Mouse (Mus musculus) forebrain, embryonic 10.5 days (tissue): Measurements from ENCODE around the gene Mrps5. TPM values are rescaled to one million over a fixed set of nuclear protein-coding genes. Genes with fewer than 3 reads are reported as not detected.

Source experiments
- DNase-seq: peaks from one replicate; pipeline ENCODE4 v3.0.0-alpha.2; 2017; ENCODE audit warnings: low spot score; ENCODE audit errors: extremely low spot score
- H3K27ac ChIP-seq: fragments of 300-500 bp; sonication (generic); 2 replicates; pipeline ENCODE4 v1.5.1; 2016; ENCODE audit warnings: mild to moderate bottlenecking
- H3K27me3 ChIP-seq: fragments of 300-500 bp; sonication (generic); 2 replicates; pipeline ENCODE4 v1.6.1; 2016; ENCODE audit warnings: mild to moderate bottlenecking; ENCODE audit not compliant: poor library complexity, severe bottlenecking
- H3K36me3 ChIP-seq: fragments of 300-500 bp; sonication (generic); replicated peaks from 2 replicates; pipeline ENCODE4 v1.6.1; 2016; ENCODE audit warnings: mild to moderate bottlenecking, moderate library complexity
- H3K4me1 ChIP-seq: fragments of 300-500 bp; sonication (generic); 2 replicates; pipeline ENCODE4 v1.6.1; 2016
- H3K4me3 ChIP-seq: fragments of 300-500 bp; sonication (generic); 2 replicates; pipeline ENCODE4 v1.5.1; 2016; ENCODE audit warnings: mild to moderate bottlenecking, moderate library complexity
- H3K9me3 ChIP-seq: fragments of 300-500 bp; sonication (generic); 2 replicates; pipeline ENCODE4 v1.6.1; 2016; ENCODE audit warnings: mild to moderate bottlenecking, moderate library complexity
- WGBS: fragments of 180-500 bp; shearing (Covaris S2); methylation state at CpG from one replicate; pipeline ENCODE4 v1.1.7; 2016; 5-methylcytosine and 5-hydroxymethylcytosine counted together
- polyA plus RNA-seq: library from polyadenylated mRNA; unstranded; fragments of >200 nt; fragmentation: Nextera tagmentation; extraction: Ambion mirVana; gene quantifications from 2 replicates; pipeline ENCODE4 v1.2.1, GENCODE M21; 2016

Gene Mrps5
- polyA plus RNA-seq, 1 experiment from 2014 or later, result 188 TPM

GRCm38 (mm10) chr2:127655419-127655818 lies 68.4 kb downstream of the Mrps5 start:
- Histone ChIP-seq H3K27me3 (peaks cover 81% of the 10 kb centered on the region), H3K36me3 (no peaks in the 10 kb centered on the region), H3K9me3 (no peaks in the 10 kb centered on the region), H3K4me3 (peak overlapping the region; percentile 58), H3K4me1 (peaks cover 15% of the 10 kb centered on the region), H3K27ac (no peak overlapping the region)
- DNase-seq, result no peak
- 7% methylated on average over 9 of the region's 9 CpGs for WGBS

DNA sequence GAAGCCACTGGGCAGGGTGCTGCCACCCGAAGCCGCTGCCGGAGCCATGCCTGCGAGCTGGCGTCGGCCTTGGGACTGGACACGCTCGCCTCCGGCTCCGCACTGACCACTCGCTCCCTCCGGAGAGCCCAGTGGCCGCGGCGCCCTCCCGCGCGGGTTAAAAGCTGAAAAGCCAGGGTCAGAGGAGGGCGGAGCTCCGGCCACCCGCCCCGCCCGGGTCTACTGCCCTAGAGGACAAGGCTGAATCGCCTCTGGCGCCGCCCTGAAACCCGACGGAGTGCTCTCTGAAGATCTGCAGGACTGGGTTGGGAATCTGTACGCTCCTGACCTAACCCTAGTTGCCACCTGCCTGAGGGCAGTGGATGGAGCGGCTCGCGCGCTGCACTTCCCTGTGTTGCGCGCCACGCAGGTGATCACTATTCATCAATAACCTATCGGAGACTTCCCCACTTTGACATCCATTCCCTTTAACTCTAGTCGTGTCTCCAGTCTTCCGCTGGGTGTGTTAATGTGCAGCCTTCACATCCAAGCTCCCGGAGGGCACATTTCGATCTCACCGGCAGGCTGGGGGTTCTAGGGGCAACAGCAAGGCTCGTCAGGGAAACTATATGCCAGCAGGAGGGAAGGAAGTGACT lies 69.2 kb downstream of the Mrps5 start, which contains the start of gene Mal:
Gene Mal, minus strand, starts transcription at position 610 of the 635 bp plus-strand sequence.
- peak within 1 kb of the TSS; percentile 58 for H3K4me3 ChIP-seq
- WGBS, result 1% methylated on average over 43 of the region's 43 CpGs
- H3K4me1 ChIP-seq, result peaks cover 15% of the 10 kb centered on the region
- H3K27ac ChIP-seq, result 0 out of 2 replicates have a peak within 1 kb of the TSS, but pooled peaks have one; percentile 9
- peak; percentile 40 for DNase-seq
- no peaks in the 10 kb centered on the region for H3K36me3 ChIP-seq
- H3K27me3 ChIP-seq, result peaks cover 84% of the 10 kb centered on the region
- H3K9me3 ChIP-seq, result no peaks in the 10 kb centered on the region

Other genes with a start within 250 kb of the Mrps5 start
- not detected in 2 replicates for gene Astl, start 248.6 kb upstream of the Mrps5 start, polyA plus RNA-seq
- gene Adra2b, start 224.0 kb upstream of the Mrps5 start, polyA plus RNA-seq, result 2.3 and 3.2 TPM in 2 replicates
- 0.14 and 0.21 TPM in 2 replicates for gene Gpat2, start 162.0 kb upstream of the Mrps5 start, polyA plus RNA-seq
- 20.5 and 23.8 TPM in 2 replicates for gene Fahd2a, start 142.7 kb upstream of the Mrps5 start, polyA plus RNA-seq
- 2.1 TPM in 2 replicates for gene Kcnip3, start 65.1 kb upstream of the Mrps5 start, polyA plus RNA-seq
- gene Prom2, start 45.8 kb upstream of the Mrps5 start, polyA plus RNA-seq, result 1.0 and 1.4 TPM in 2 replicates
- gene Zfp661, start 128 bp upstream of the Mrps5 start, polyA plus RNA-seq, result 7.4 and 9.8 TPM in 2 replicates
- gene Mal, start 69.5 kb downstream of the Mrps5 start, polyA plus RNA-seq, result 0.21 and 0.29 TPM in 2 replicates
- 0.34 and 0.36 TPM in 2 replicates for gene Mall, start 142.7 kb downstream of the Mrps5 start, polyA plus RNA-seq
- 45.8 and 48.6 TPM in 2 replicates for gene Nphp1, start 201.7 kb downstream of the Mrps5 start, polyA plus RNA-seq
- 26.0 and 30.5 TPM in 2 replicates for gene Mtln, start 205.3 kb downstream of the Mrps5 start, polyA plus RNA-seq
- 116 and 126 TPM in 2 replicates for gene Bub1, start 244.6 kb downstream of the Mrps5 start, polyA plus RNA-seq